Mouse (Mus musculus) gastrocnemius, adult 18-20 months (tissue): ENCODE measurements at regions not wholly inside any gene's neighbourhood (a gene's known extent, or its start where the extent isn't known, plus 50 kb on each side); places are given as distances from the start of the nearest gene placed in this dataset.

Experiments
- DNase-seq: peaks from one replicate; pipeline ENCODE4 v3.0.0; 2021; ENCODE audit warnings: low spot score

GRCm38 (mm10) chr17:88303991-88304390 lies 136.5 kb upstream of the Foxn2 start:
- DNase-seq = peak; percentile 57

GRCm38 (mm10) chr17:88305165-88305564 lies 135.3 kb upstream of the Foxn2 start:
- no peak for DNase-seq

DNA sequence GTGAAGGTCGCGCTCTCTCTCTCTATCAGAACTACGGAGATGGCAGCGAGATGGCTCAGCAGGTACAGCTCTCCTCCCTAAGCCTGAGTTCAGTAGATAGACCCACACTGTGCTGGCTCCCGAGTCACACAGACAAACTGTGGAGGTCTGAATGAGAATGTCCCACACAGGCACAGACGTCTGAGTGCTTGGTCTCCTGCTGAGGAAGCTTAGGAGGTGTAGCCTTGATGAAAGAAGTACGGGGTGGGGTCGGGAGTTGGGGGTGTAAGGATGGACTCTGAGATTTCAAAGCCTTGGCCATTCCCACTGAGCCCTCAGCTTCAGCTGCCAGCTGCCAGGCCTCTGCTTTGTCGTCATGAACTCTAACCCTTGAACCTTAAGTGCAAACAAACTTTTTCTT lies 134.2 kb upstream of the Foxn2 start:
- no peak for DNase-seq

GRCm38 (mm10) chr17:88307082-88307481 lies 133.4 kb upstream of the Foxn2 start:
- no peak for DNase-seq

DNA sequence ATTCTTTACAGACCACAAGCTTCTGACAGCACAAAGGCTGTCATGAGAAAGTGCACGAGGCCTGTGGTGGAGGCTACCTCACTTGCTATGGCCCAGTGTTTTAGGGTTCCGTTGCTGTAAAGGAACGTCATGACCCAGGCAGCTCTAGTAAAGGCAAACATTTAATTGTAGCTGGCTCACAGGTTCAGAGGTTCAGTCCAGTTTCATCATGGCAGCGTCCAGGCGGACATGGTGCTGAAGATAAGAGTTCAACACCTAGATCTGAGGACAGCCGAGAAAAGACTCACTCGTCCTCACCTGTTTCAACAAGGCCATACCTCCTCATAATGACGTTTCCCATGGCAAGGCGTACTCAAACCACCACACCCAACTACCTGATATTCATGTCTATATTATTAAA lies 132.7 kb upstream of the Foxn2 start:
- DNase-seq = no peak

DNA sequence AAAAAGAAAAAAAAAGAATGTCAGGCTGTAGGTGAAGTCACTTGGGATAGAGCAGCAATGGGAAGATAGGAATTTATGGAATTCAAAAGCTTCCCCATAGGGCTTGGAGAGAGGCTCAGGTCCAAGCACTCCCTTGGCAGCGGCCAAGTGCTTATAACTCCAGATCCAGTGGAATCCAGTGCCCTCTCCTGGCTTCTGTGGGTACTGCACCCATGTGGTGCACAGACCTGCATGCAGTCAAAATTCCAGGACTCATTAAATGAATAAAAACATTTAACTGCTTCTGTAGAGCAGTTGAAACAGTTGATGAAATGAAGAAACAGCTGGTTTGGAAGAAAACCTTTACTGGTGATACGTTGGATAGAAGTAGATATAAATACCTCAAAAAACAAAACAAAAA lies 127.6 kb upstream of the Foxn2 start:
- DNase-seq = no peak

DNA sequence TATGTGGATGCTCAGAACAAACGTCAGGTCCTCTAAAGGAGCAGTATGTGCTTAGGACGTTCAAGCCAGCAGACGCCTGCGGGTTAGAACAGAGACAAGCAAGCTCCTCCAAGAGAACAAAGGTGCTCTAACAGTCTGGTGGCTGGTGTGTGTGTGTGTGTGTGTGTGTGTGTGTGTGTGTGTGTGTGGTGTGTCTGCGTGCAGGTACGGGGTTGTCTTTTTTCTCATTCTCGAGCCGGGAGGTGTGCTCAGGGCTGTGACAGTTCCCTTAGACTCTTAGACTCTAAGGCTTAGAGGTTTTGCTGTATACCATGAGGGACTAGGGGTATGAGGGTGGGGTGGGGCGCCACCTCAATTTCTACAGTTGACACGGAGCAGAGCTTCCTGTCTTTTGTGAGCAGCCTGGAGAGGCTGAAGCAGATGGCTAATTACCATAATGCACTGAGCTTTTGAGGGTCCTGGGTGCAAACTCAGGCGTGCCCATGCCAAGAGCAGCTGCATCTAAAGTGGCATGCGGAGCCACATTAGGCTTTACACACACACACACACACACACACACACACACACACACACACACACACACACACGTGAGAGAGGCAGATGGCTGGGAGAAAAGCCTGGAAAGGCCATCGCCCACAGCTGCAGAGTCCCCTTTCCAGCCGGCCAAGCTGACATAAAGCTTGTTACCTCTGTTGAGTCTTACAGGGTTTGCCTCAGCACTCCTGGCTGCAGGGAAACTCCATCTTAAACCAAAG lies 124.1 kb upstream of the Foxn2 start:
- no peak for DNase-seq

GRCm38 (mm10) chr17:88317311-88317710 lies 123.2 kb upstream of the Foxn2 start:
- DNase-seq = no peak

GRCm38 (mm10) chr17:88317806-88318205 lies 122.7 kb upstream of the Foxn2 start:
- DNase-seq = no peak

DNA sequence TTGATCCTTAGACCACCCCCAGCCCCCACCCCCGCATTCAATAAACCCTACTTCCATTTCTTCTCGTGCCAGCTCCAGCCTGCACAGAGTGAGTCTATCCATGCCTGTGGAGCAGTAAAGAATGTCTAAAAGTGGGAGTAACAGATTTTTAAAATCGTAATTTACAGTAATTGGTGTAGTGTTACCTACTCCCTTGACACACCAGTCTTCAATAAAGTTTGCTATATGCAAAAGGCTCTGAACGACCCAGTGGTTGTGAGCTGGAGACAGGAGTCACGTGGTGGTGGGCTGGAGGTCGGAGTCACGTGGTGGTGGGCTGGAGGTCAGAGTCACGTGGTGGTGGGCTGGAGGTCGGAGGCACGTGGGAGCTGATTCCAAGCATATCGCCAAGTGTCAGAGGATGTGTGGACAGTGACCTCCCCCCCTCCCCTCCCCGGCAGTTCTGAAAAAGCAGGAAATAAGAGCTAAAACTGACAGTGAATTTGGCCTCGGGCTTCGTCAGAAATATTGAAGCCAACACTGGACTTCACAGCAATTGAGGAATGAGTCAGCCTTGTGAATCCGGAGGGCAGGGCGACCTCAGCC lies 122.2 kb upstream of the Foxn2 start:
- no peak for DNase-seq

- DNase-seq = no peak
Measured at GRCm38 (mm10) chr17:88318936-88319335, 121.6 kb upstream of the Foxn2 start.

DNA sequence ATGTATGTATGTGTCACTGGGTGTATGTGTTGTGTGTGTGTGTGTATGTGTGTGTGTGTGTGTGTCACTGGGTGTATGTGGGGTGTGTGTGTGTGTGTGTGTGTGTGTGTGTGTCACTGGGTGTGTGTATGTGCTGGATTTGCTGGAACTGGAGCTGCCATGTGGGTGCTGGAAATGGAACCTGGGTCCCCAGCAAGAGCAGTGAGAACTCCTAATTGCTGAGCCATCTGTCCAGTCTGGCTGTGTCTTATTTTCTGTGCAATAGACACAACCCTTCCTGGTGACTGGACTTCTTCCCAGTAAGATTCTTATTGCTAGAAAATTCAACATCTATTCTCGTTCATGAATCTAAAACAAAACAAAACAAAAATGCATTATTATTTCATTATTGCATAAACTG lies 119.8 kb upstream of the Foxn2 start:
- DNase-seq = no peak

DNA sequence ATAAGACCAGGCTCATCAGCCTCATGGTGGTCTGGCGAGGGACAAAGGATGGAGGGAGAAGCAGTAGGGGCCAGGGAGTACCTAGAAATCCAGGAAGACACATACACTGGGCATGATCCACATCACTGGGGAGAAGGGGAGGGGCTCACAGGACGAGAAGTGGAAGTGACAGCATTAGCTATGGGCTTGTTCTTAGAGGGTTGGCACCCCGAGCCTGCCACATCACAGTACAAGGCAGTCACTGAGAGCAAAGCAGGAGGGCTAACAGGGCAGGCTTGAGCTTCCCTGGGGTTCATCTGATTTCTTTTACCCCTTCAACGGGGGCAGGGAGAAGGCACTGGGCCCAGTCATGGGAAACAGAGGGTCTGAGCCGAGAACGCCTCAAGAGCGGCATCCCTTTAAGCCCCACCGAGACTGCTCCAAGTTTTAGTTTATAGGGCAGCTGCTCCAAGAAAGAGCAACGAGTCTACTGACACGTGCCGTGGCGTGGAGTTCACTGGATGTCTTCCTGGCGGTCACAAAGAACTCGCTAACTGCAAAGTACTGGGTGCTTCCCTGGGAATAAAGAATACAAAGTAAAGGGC lies 115.1 kb upstream of the Foxn2 start:
- DNase-seq = no peak

GRCm38 (mm10) chr17:88325910-88326739 lies 114.4 kb upstream of the Foxn2 start:
- DNase-seq = no peak

GRCm38 (mm10) chr17:88326740-88327123 lies 113.8 kb upstream of the Foxn2 start:
- no peak for DNase-seq

DNA sequence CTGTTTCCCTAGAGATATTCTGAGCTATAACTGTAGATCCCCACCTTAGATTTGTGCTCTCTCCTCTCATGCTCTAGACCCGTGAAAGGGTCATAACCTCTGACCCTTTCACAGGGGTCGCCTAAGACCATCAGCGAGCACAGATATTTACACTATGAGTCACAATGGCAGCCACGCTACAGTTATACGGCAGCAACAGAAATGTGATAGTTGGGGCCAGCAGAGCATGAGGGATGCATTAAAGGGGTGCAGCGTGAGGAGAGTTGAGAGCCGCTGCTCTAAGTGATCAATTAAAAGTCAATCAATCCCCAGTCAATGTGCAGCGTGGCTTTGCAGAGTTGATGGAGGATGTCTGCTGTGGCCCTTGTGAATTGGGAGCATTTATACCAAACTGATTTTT lies 112.7 kb upstream of the Foxn2 start:
- no peak for DNase-seq

GRCm38 (mm10) chr17:88328807-88329206 lies 111.7 kb upstream of the Foxn2 start:
- DNase-seq = no peak

DNA sequence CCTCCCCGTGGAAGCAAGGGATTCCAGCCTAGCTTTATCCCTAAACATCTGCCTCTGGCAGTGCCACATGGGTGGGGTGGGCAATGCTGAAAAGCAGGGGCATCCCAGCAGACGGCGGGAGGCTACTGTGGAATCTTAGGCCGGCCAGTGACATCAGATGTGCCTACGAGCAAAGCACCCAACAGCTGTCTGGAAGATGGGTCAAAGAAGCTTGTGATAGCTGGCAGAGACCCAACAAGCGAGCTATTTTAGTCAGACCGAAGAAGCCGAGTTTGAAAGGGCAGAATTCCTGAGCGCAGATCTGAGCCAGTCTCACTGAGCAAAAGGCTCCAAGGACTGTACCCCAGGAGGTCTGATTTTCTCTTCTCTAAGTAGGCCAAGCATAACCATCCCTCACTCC lies 110.8 kb upstream of the Foxn2 start:
- peak; percentile 93 for DNase-seq

GRCm38 (mm10) chr17:88330129-88330528 lies 110.4 kb upstream of the Foxn2 start:
- DNase-seq = no peak

GRCm38 (mm10) chr17:88333816-88334215 lies 106.7 kb upstream of the Foxn2 start:
- DNase-seq = no peak

DNA sequence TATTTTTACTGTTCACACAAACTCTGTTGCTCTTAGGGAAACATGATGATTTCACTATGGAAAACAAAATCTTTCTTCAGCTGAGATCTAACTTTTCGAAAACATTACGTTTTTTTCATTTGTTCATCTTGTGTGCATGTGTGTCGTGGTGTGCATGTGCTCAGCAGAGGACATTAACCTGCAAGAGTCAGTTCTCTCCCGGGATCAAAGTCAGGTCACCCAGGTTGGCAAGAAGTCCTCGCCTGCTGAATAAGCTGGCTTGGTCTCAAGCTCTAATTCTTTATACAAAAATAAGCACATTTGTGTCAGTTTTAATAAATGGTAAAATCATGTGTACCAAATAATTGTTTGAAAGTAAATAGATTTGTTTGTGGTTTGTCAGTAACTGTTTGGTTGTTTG lies 105.2 kb upstream of the Foxn2 start:
- no peak for DNase-seq

GRCm38 (mm10) chr17:88336140-88336769 lies 104.3 kb upstream of the Foxn2 start:
- DNase-seq = peak; percentile 88
